Mouse (Mus musculus) forebrain, embryonic 11.5 days (tissue): ENCODE data around the gene Dnajc3. TPM values are rescaled to one million over a fixed set of nuclear protein-coding genes. Genes with fewer than 3 reads are reported as not detected.

ENCODE experiments used
- ATAC-seq: fragments of 200-750 bp; cut with Nextera tagmentation; replicated peaks from 2 replicates; pipeline ENCODE4 v1.8.0; 2017; ENCODE audit warnings: moderate TSS enrichment; ENCODE audit not compliant: low FRiP score
- DNase-seq: peaks from one replicate; pipeline ENCODE4 v3.0.0-alpha.2; 2017; ENCODE audit warnings: low spot score
- H3K27ac ChIP-seq: fragments of 300-500 bp; sonication (generic); 2 replicates; pipeline ENCODE4 v1.5.1; 2014; ENCODE audit warnings: low read depth, low read length
- H3K27me3 ChIP-seq: fragments of 300-500 bp; sonication (generic); 2 replicates; pipeline ENCODE4 v1.6.1; 2014; ENCODE audit warnings: mild to moderate bottlenecking, low read length, mixed read lengths; ENCODE audit not compliant: control insufficient read depth, insufficient read depth
- H3K36me3 ChIP-seq: fragments of 300-500 bp; sonication (generic); 2 replicates; pipeline ENCODE4 v1.6.1; 2014; ENCODE audit warnings: mild to moderate bottlenecking, low read length, moderate library complexity, mixed read lengths; ENCODE audit not compliant: control insufficient read depth, insufficient read depth
- H3K4me1 ChIP-seq: fragments of 300-500 bp; sonication (generic); replicated peaks from 2 replicates; pipeline ENCODE4 v1.6.1; 2014; ENCODE audit warnings: low read length, mixed read lengths; ENCODE audit not compliant: control insufficient read depth, insufficient read depth
- H3K4me2 ChIP-seq: fragments of 300-500 bp; sonication (generic); 2 replicates; pipeline ENCODE4 v1.6.1; 2014; ENCODE audit warnings: low read depth, mild to moderate bottlenecking, low read length, moderate library complexity, mixed read lengths; ENCODE audit not compliant: severe bottlenecking
- H3K4me3 ChIP-seq: fragments of 300-500 bp; sonication (generic); 2 replicates; pipeline ENCODE4 v1.5.1; 2014; ENCODE audit warnings: low read depth, low read length
- H3K9ac ChIP-seq: fragments of 300-500 bp; sonication (generic); 2 replicates; pipeline ENCODE4 v1.6.1; 2014; ENCODE audit warnings: low read length
- H3K9me3 ChIP-seq: fragments of 300-500 bp; sonication (generic); 2 replicates; pipeline ENCODE4 v1.6.1; 2016; ENCODE audit warnings: low read length, mixed read lengths; ENCODE audit not compliant: control insufficient read depth
- WGBS: fragments of 180-500 bp; shearing (Covaris S2); extraction: QIAGEN DNeasy Blood & Tissue Kit; methylation state at CpG from one replicate; pipeline ENCODE4 v1.1.7; 2014; 5-methylcytosine and 5-hydroxymethylcytosine counted together
- polyA plus RNA-seq: library from polyadenylated mRNA; unstranded; fragments of >200 nt; fragmentation: Nextera tagmentation; extraction: Ambion mirVana; gene quantifications from 2 replicates; pipeline ENCODE4 v1.2.1, GENCODE M21; 2014

Gene Dnajc3
- 25.9 and 27.8 TPM in 2 replicates for polyA plus RNA-seq

GRCm38 (mm10) chr14:118937533-118938492, at the start of gene Dnajc3:
Gene Dnajc3, plus strand, starts transcription at chr14:118937976.
- Histone ChIP-seq H3K4me2 (peak within 1 kb of the TSS; percentile 68), H3K4me1 (peaks cover 4% of the 10 kb centered on the region; the same call in 1 of the 2 replicates), H3K9me3 (no peaks in the 10 kb centered on the region), H3K9ac (peak within 1 kb of the TSS; percentile 95), H3K36me3 (no peaks in the 10 kb centered on the region), H3K4me3 (peak within 1 kb of the TSS; percentile 93), H3K27ac (peak within 1 kb of the TSS; percentile 65; the same call in 1 of the 2 replicates), H3K27me3 (no peaks in the 10 kb centered on the region)
- WGBS = under 1% methylated on average over 122 of the region's 124 CpGs
- DNase-seq (peak; percentile 99), ATAC-seq (peak; percentile 100)

- ATAC-seq (no peak), DNase-seq (no peak)
- Histone ChIP-seq H3K9me3 (no peaks in the 10 kb centered on the region), H3K9ac (no peak overlapping the region), H3K27ac (no peak overlapping the region), H3K36me3 (peaks cover 5% of the 10 kb centered on the region; the same call in 1 of the 2 replicates), H3K4me2 (no peak overlapping the region), H3K27me3 (no peaks in the 10 kb centered on the region), H3K4me1 (no peaks in the 10 kb centered on the region), H3K4me3 (no peak overlapping the region)
- WGBS = 93% methylated on average over 4 of the region's 4 CpGs
These were observed 47.7 kb upstream of the Dnajc3 start for GRCm38 (mm10) chr14:118890101-118890500.

GRCm38 (mm10) chr14:118895228-118895627, 42.5 kb upstream of the Dnajc3 start:
- no peak overlapping the region for H3K27ac ChIP-seq
- 92% methylated on average over 7 of the region's 7 CpGs for WGBS
- no peaks in the 10 kb centered on the region for H3K27me3 ChIP-seq
- H3K4me3 ChIP-seq = no peak overlapping the region
- no peak overlapping the region for H3K9ac ChIP-seq
- ATAC-seq (no peak), DNase-seq (no peak)
- no peaks in the 10 kb centered on the region for H3K9me3 ChIP-seq
- no peak overlapping the region for H3K4me2 ChIP-seq
- H3K36me3 ChIP-seq = peaks cover 5% of the 10 kb centered on the region; the same call in 1 of the 2 replicates
- no peaks in the 10 kb centered on the region for H3K4me1 ChIP-seq

GRCm38 (mm10) chr14:118895655-118896054, 42.1 kb upstream of the Dnajc3 start:
- 94% methylated on average over 10 of the region's 10 CpGs for WGBS
- DNase-seq = no peak
- Histone ChIP-seq H3K36me3 (peaks cover 5% of the 10 kb centered on the region; the same call in 1 of the 2 replicates), H3K27me3 (no peaks in the 10 kb centered on the region), H3K27ac (no peak overlapping the region), H3K4me2 (no peak overlapping the region), H3K9me3 (no peaks in the 10 kb centered on the region), H3K9ac (no peak overlapping the region), H3K4me3 (no peak overlapping the region), H3K4me1 (no peaks in the 10 kb centered on the region)
- no peak for ATAC-seq

- H3K4me2 ChIP-seq = no peak overlapping the region
- no peak for DNase-seq
- ATAC-seq = no peak
- H3K36me3 ChIP-seq = peaks cover 5% of the 10 kb centered on the region
- H3K9ac ChIP-seq = no peak overlapping the region
- no peaks in the 10 kb centered on the region; the same call in 1 of the 2 replicates for H3K9me3 ChIP-seq
- no peak overlapping the region for H3K4me3 ChIP-seq
- 84% methylated on average over 11 of the region's 11 CpGs for WGBS
- peaks cover 7% of the 10 kb centered on the region; the same call in 1 of the 2 replicates for H3K4me1 ChIP-seq
- no peaks in the 10 kb centered on the region for H3K27me3 ChIP-seq
- H3K27ac ChIP-seq = no peak overlapping the region
These were observed 37.8 kb upstream of the Dnajc3 start for GRCm38 (mm10) chr14:118899940-118900339.

- Histone ChIP-seq H3K27me3 (no peaks in the 10 kb centered on the region), H3K4me3 (no peak overlapping the region), H3K4me2 (no peak overlapping the region), H3K36me3 (peaks cover 5% of the 10 kb centered on the region), H3K4me1 (peaks cover 7% of the 10 kb centered on the region; the same call in 1 of the 2 replicates), H3K9ac (no peak overlapping the region), H3K27ac (no peak overlapping the region), H3K9me3 (no peaks in the 10 kb centered on the region; the same call in 1 of the 2 replicates)
- ATAC-seq (no peak), DNase-seq (no peak)
- 95% methylated on average over 1 of the region's 1 CpGs for WGBS
These were observed 36.9 kb upstream of the Dnajc3 start for GRCm38 (mm10) chr14:118900911-118901310.

GRCm38 (mm10) chr14:118903397-118903796, 34.4 kb upstream of the Dnajc3 start:
- peaks cover 5% of the 10 kb centered on the region for H3K36me3 ChIP-seq
- no peak for ATAC-seq
- WGBS = 86% methylated on average over 3 of the region's 3 CpGs

GRCm38 (mm10) chr14:118903867-118904562, 33.8 kb upstream of the Dnajc3 start:
- H3K36me3 ChIP-seq = peaks cover 6% of the 10 kb centered on the region
- peaks cover 7% of the 10 kb centered on the region; the same call in 1 of the 2 replicates for H3K4me1 ChIP-seq
- ATAC-seq (peak; percentile 80), DNase-seq (no peak)
- no peak overlapping the region for H3K27ac ChIP-seq
- H3K4me3 ChIP-seq = no peak overlapping the region
- H3K4me2 ChIP-seq = no peak overlapping the region
- H3K9me3 ChIP-seq = no peaks in the 10 kb centered on the region; the same call in 1 of the 2 replicates
- 31% methylated on average over 6 of the region's 6 CpGs for WGBS
- no peak overlapping the region for H3K9ac ChIP-seq
- no peaks in the 10 kb centered on the region for H3K27me3 ChIP-seq

More at GRCm38 (mm10) chr14:118903397-118903796, 34.4 kb upstream of the Dnajc3 start:
- Histone ChIP-seq H3K4me2 (no peak overlapping the region), H3K4me3 (no peak overlapping the region), H3K27ac (no peak overlapping the region), H3K27me3 (no peaks in the 10 kb centered on the region), H3K4me1 (peaks cover 7% of the 10 kb centered on the region; the same call in 1 of the 2 replicates), H3K9ac (no peak overlapping the region), H3K9me3 (no peaks in the 10 kb centered on the region; the same call in 1 of the 2 replicates)
- DNase-seq = no peak
